Mouse (Mus musculus): ENCODE data around the gene G6pc.
"Not testable (repeated sequence)": the region's sequence is repeated elsewhere in the genome, so short reads cannot be mapped to it uniquely, and the experiment has no call there.

The G6pc gene

DNA sequence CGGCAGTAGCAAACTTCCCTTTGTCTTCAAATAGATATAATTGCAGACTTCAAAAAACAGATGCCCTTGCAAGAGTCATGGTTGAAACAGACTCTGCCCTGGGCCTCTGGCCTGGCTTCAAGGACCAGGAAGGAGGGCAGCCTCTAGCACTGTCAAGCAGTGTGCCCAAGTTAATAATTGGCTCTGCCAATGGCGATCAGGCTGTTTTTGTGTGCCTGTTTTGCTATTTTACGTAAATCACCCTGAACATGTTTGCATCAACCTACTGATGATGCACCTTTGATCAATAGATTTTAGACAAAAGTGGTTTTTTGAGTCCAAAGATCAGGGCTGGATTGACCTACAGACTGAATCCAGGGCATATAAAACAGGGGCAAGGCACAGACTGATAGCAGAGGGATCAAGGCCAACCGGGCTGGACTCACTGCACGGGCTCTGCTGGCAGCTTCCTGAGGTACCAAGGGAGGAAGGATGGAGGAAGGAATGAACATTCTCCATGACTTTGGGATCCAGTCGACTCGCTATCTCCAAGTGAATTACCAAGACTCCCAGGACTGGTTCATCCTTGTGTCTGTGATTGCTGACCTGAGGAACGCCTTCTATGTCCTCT lies at the start of gene G6pc:
G6pc (plus strand) TSS at position 236 of the 610 bp plus-strand sequence.
- DNase-seq = no peak

- peak; percentile 41 to 54 for DNase-seq
These were observed 43.8 kb upstream of the G6pc start for GRCm38 (mm10) chr11:101323609-101324008.

GRCm38 (mm10) chr11:101324763-101325162 lies 42.6 kb upstream of the G6pc start, which contains the start of gene Aoc2:
Gene Aoc2, plus strand, starts transcription at chr11:101325063.
- DNase-seq = no peak

DNA sequence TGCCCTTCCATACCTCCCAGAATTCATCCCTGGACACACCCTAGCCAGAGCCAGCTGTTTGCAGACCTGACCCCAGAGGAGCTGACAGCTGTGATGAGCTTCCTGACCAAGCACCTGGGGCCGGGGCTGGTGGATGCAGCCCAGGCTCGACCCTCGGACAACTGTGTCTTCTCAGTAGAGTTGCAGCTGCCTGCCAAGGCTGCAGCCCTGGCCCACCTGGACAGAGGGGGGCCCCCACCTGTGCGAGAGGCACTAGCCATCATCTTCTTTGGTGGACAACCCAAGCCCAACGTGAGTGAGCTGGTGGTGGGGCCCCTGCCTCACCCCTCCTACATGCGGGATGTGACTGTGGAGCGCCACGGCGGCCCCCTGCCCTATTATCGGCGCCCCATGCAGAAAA lies 42.2 kb upstream of the G6pc start:
- DNase-seq = not testable (repeated sequence)

DNA sequence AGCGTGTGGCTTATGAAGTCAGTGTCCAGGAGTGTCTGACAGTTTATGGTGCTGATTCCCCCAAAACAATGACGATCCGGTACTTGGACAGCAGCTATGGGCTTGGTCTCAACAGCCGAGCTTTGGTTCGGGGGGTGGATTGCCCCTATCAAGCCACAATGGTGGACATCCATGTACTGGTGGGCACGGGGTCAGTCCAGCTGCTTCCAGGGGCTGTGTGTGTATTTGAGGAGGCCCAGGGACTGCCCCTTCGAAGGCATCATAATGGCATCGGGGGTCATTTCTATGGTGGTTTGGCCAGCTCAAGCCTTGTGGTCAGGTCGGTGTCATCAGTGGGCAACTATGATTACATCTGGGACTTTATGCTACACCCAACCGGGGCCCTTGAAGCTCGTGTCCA lies 41.2 kb upstream of the G6pc start:
- DNase-seq = no peak

GRCm38 (mm10) chr11:101327311-101327710 lies 40.0 kb upstream of the G6pc start:
- no peak for DNase-seq

GRCm38 (mm10) chr11:101328941-101329635 lies 38.3 kb upstream of the G6pc start:
- DNase-seq = no peak

DNA sequence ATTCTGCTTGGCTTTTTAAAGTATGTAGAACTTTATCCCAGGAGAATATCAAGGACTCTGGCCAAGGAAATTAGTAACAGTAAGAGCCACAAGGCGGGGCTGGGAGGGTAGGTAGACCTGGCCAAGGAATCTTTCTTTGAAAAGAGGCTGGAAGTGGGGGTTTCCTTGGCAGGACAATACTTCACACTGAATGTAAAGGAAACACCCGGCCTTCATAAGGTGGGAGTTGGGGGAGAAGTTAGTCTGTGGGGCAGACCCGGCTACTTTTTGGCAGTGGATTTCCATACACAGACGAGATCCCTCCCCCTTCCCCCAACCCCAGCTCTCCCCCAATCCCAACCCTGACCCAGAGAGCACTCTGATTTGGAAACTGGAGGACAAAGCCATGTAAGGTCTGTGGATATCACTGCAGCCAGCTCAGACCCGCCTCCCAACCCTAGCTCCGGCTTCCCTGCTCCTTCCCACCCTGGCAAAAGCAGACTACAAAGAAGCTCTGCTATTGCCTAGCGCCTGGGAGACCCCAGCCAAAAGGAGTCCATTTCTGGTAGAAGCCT lies 36.9 kb upstream of the G6pc start, which contains the start of gene Aoc3:
Aoc3 (plus strand) TSS at position 235 of the 554 bp plus-strand sequence.
- DNase-seq = no peak

DNA sequence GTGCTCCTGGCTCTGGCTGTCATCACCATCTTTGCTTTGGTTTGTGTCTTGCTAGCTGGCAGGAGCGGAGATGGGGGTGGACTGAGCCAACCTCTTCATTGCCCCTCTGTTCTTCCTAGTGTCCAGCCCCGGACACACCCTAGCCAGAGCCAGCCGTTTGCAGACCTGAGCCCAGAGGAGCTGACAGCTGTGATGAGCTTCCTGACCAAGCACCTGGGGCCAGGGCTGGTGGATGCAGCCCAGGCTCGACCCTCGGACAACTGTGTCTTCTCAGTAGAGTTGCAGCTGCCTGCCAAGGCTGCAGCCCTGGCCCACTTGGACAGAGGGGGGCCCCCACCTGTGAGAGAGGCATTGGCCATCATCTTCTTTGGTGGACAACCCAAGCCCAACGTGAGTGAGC lies 36.4 kb upstream of the G6pc start:
- not testable (repeated sequence) for DNase-seq

DNA sequence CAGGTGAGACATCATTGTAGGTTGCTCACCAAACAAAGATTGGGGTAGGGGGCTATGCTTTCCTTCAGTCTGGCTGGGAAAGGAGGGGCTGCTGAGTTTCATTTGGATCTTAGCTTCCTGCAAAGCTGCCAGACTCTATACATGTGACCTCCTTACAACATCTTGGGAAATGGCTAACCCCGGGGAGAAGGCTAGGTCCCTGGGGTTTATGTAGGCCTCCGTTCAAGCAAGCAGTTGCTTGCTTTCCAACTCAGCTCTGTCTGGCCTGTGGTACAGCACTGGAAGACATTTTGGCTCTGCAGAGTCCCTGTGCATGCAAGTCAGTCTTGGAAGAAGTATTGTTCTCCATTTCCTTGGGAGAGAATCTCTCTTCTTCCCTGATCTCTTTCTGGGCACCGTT lies 34.8 kb upstream of the G6pc start:
- DNase-seq = no peak

DNA sequence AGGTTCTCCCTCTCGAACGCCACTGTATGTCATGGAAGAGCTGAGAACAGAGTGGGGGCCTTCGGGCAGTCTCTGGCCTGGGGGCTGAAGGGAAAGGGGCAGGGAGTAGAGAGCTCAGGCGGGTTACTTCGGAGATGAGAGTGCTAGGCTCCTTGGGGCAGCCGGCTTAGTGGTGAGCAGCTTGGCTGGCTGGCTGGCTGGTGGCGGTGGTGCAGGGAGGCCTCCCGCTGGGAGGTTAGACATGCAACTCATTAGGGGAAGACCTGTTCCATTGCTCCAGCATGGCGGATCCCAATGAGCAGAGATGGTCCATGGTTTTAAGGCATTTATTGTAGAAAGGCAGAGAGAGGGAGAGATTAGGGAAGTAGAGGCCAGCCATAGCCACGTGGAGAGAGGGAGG lies 33.3 kb upstream of the G6pc start:
- DNase-seq = no peak

DNA sequence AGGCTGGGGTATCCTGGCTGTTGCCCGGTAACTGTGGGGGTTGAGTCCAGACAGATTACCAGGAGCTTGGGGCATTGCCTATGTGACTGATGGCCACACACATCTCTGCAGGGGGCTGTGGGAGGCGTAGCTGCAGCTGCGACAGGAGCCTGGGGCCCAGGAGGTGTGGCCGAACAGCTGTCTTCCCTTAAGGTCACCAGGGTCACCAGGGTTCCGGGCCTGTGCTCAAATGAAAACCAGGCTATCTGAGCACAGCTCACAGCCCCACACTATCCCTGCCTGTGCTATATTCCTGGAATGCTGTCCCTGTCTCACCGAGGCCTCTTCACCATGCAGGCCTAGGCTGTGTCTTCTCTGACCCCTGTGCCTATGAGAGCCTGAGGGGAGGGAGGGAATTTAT lies 32.8 kb upstream of the G6pc start:
- no peak for DNase-seq

DNA sequence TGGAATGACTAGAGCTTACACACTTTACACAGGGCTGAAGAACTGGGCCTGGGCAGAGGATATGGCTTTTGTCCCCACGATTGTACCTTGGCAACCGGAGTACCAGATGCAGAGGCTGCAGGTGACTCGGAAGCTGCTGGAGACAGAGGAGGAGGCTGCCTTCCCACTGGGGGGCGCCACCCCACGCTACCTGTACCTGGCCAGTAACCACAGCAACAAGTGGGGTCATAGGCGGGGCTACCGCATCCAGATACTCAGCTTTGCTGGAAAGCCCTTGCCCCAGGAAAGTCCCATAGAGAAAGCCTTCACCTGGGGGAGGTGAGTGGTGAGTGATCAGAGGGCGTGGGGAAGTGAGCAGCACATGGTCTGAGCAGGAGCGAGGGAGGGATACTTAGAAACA lies 31.7 kb upstream of the G6pc start:
- DNase-seq = peak in 1 of 2 experiments; percentile 26

DNA sequence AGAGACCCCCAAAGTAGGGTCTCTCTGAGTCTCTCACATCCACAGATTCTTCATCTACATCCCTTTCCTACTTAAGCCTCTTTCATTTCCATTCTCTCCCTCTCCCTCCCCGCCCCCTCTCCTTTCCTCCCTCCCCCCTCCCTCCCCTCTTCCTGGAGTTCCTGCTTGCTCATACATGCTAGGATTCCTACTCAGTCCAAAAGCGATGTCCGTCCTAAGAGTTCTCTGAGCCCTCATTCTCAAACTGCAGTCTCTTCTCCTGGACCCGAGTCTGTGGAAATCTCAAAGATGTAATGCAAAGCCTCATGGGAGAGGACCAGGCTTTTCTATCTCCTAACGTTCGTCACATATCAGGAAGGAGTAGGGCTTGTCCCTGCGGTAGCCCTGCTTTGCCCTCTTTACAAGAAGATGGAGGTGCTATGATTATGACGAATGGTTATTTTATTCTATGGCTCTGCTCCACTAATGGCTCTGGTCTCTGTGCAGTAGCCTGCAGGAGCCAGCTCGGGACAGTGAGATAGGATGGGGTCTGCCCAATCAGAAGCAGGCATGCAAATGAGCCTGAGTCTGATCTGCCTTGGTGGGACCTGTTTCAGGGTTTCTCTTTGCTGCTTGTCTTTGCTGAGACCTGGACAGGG lies 29.1 kb upstream of the G6pc start:
- DNase-seq = no peak

DNA sequence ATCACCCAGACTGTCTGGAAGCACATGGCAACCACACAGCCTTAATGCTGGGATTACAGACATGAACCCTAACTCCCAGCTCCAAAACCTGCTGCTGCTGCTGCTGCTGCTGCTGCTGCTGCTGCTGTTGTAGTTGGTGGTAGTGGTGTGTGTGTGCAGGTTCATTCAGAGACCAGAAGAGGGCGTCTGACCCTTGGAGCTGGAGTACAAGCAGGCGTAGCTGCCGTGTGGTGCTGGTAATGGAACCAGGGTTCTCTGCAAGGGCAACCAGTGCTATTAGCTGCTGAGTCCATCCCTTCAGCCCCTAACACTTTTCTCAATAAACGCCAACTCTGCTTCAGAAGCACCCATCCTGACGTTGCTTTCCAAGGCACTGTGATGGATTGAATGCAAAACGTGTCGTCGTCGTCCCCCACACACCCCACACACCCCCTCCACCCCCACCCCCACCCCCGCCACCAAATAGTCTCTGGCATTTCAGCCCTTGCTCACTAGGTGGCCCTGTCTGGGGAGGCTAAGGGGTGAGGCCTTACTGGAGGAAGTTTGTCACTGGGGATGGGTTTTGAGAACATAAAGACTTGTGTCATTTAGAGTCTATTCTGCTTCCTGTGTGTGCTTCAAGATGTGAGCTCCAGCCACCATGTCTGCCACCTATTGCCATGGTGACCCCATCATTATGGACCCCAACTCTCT lies 20.1 kb upstream of the G6pc start:
- DNase-seq = no peak

GRCm38 (mm10) chr11:101348774-101349173 lies 18.6 kb upstream of the G6pc start:
- DNase-seq = no peak

GRCm38 (mm10) chr11:101349216-101349615 lies 18.1 kb upstream of the G6pc start:
- DNase-seq = no peak

- DNase-seq = no peak
These were observed 16.2 kb upstream of the G6pc start for GRCm38 (mm10) chr11:101351100-101351720.

DNA sequence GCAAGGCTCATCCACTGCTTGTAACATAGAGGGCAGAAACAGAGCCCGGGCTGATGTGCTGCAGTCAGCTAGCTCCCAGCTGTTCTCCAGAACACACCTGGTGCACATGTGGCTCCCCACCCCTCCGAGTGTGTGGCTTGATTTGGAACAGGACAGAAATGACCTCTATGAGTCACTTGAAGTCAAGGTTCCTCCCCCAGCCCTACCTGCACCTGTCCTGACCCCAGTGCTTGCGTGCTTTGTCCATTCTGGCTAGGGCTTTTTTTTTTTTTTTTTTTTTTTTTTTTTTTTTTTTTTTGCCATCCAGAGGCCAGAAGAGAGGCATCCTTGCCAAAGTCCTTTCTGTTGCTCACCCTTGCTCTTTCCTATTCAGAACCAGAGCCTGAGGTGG lies 15.6 kb upstream of the G6pc start:
- DNase-seq = no peak

- DNase-seq = no peak
These were observed 13.9 kb upstream of the G6pc start for GRCm38 (mm10) chr11:101353436-101353835.

DNA sequence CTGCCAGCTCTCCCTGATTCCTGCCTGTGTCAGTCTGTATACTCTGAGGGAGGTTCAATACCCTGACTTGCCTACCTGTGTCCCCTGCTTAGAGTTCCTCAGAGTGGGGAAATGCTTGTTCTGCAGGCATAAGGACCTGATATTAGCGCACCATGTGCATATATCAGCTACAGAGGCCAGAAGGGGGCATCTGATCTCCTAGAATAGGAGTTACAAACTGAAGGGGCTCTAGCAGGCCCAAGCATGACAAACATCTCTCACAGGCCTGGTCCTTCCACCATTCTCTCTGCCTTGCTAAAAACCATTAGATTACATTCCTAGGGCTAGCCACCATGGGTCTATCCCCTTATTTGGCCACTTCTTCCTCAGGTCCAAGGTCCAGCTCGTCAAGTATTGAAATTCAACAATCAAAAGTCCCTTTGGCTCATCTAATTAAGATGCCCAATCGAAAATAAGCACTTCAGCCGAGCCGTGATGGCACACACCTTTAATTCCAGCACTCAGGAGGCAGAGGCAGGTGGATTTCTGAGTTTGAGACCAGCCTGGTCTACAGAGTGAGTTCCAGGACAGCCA lies 12.8 kb upstream of the G6pc start:
- no peak for DNase-seq

- no peak for DNase-seq
These were observed 11.4 kb upstream of the G6pc start for GRCm38 (mm10) chr11:101355916-101356315.
